Mouse (Mus musculus): Measurements from ENCODE around the gene Efna5. TPM values are rescaled to one million over a fixed set of nuclear protein-coding genes. Genes with fewer than 3 reads are reported as not detected.
A peak's percentile ranks its signal among the peaks of the same experiment; 100 is the strongest.

The Efna5 gene
- polyA plus RNA-seq, 1 experiment, result 2.8 TPM

DNA sequence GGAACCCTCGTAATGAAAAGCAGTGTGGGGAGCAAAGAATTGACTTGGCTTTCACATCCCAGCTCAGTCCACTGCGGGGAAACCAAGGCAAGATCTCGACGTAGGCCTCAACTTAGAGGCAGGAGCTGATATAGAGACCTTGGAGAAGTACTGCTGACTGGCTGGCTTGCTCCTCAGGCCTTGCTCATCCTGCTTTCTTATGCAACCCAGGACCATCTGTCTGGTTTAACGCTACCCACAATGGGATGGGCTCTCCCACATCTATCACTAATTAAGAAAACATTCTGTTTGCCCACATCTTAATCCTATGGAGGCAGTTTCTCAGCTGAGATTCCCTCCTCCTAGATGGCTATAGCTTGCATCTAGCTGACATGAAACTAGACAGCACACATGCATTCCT is 105.7 kb downstream of the Efna5 start:
- Histone ChIP-seq H3K36me3 (ENCODE audit: control insufficient read depth, insufficient read depth) (no peaks in the 10 kb centered on the region), H3ac (ENCODE audit: control insufficient read depth, insufficient read length) (no peak overlapping the region), H3K4me3 (no peak overlapping the region), H3K79me2 (ENCODE audit: control insufficient read depth, insufficient read depth) (no peaks in the 10 kb centered on the region), H3K4me2 (ENCODE audit: low read depth) (peak overlapping the region; percentile 54), H3K27me3 (ENCODE audit: control insufficient read depth, insufficient read depth, insufficient read length) (no peaks in the 10 kb centered on the region)
- no peak for TF ChIP-seq MAX (IDR thresholded peaks at IDR 0.05; ENCODE audit: low read depth)
- TF ChIP-seq SRF (IDR thresholded peaks at IDR 0.05; ENCODE audit: control insufficient read depth, insufficient read length, low read depth), result no peak
- TF ChIP-seq POLR2AphosphoS2 (IDR thresholded peaks at IDR 0.05; ENCODE audit: insufficient read length, low read depth), result no peak
- 0 out of 2 replicates have a peak, but pooled peaks have one; percentile 59 for TF ChIP-seq CEBPB (IDR thresholded peaks at IDR 0.05; ENCODE audit: insufficient read depth, poor library complexity, severe bottlenecking)

DNA sequence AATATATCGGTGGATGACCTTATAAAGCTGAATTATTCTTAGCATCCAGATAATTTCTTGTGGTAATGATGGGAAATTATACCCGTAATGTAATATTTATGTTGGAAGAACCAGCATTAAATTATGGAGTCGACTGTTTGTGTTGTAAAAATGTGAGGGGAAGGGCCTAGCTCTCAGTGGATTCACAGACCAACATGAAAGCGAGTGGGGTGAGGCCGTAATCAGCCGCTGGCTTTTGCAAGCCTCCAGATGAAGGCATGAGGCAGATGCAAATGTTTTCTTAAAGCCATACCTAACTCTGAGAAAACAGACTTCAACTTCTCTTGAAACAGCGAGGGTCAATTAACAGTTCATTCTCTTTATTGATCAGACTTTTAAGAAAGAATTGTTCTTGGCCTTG is 106.4 kb downstream of the Efna5 start:
- Histone ChIP-seq H3K27me3 (ENCODE audit: control insufficient read depth, insufficient read depth, insufficient read length) (no peaks in the 10 kb centered on the region), H3K4me2 (ENCODE audit: low read depth) (no peak overlapping the region), H3K79me2 (ENCODE audit: control insufficient read depth, insufficient read depth) (no peaks in the 10 kb centered on the region), H3K4me3 (no peak overlapping the region), H3K36me3 (ENCODE audit: control insufficient read depth, insufficient read depth) (no peaks in the 10 kb centered on the region), H3ac (ENCODE audit: control insufficient read depth, insufficient read length) (no peak overlapping the region)
- no peak for TF ChIP-seq POLR2A (IDR thresholded peaks at IDR 0.05; ENCODE audit: insufficient read length, low read depth)

DNA sequence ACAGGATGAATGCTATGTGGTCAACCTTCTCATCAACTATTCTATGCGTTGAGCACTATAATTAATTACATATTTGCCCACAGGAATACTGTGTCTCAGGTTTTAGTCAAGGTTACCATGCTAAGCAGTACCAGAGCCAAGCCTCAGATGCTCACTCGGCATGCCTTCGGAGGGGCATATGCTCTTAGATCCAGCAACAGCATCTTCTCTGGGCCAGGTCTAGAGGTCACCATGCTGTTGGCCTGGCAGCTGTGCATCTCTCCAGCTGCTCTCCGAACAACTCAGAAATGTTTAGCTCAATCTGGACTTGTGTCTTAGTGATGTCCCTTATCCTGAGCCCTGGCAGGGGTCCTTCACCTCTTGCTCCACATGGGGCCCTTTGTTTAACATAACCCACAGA is 114.4 kb downstream of the Efna5 start:
- no peak for TF ChIP-seq CEBPB (IDR thresholded peaks at IDR 0.05; ENCODE audit: insufficient read depth, poor library complexity, severe bottlenecking)
- no peak for TF ChIP-seq MYOG (IDR thresholded peaks at IDR 0.05; ENCODE audit: control insufficient read depth in 1 of 3, insufficient read depth in 1 of 3, insufficient read length in 2 of 3, low read depth in 2 of 3)
- no peak for TF ChIP-seq USF1 (IDR thresholded peaks at IDR 0.05; ENCODE audit: low read depth)
- no peak for TF ChIP-seq POLR2AphosphoS2 (IDR thresholded peaks at IDR 0.05; ENCODE audit: insufficient read length, low read depth)
- TF ChIP-seq REST (IDR thresholded peaks at IDR 0.05; ENCODE audit: insufficient read depth, insufficient read length), result no peak
- TF ChIP-seq POLR2A (IDR thresholded peaks at IDR 0.05; ENCODE audit: insufficient read length, low read depth), result no peak
- no peak for TF ChIP-seq SRF (IDR thresholded peaks at IDR 0.05; ENCODE audit: control insufficient read depth, insufficient read length, low read depth)
- TF ChIP-seq E2F4 (IDR thresholded peaks at IDR 0.05; ENCODE audit: insufficient read depth), result no peak
- H3K4me3 ChIP-seq, result no peak overlapping the region
- no peak overlapping the region for H3K4me2 ChIP-seq (ENCODE audit: low read depth)
- H3K79me2 ChIP-seq (ENCODE audit: control insufficient read depth, insufficient read depth), result no peaks in the 10 kb centered on the region
- H3ac ChIP-seq (ENCODE audit: control insufficient read depth, insufficient read length), result no peak overlapping the region
- H3K36me3 ChIP-seq (ENCODE audit: control insufficient read depth, insufficient read depth), result no peaks in the 10 kb centered on the region
- H3K27me3 ChIP-seq (ENCODE audit: control insufficient read depth, insufficient read depth, insufficient read length), result no peaks in the 10 kb centered on the region

DNA sequence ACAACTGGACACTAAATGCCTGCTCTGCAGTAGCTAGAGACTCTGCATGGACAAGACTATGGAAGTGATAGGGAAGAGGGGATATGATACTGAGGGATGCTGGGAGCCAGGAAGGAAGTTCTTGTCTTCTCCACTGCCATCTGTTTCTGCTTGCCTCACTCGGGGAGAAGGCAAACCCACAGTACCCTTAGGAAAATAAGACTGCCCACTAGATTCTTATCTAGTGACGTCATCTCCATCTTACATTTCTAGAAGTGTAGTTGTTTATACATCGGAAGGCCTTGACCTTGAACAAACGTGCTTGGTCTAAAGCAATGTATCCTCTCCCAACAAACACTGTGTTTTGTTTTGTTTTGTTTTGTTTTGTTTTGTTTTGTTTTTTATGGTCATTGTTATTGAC is 116.0 kb downstream of the Efna5 start:
- no peak overlapping the region for H3ac ChIP-seq (ENCODE audit: control insufficient read depth, insufficient read length)
- no peaks in the 10 kb centered on the region for H3K79me2 ChIP-seq (ENCODE audit: control insufficient read depth, insufficient read depth)
- no peaks in the 10 kb centered on the region for H3K36me3 ChIP-seq (ENCODE audit: control insufficient read depth, insufficient read depth)
- H3K4me2 ChIP-seq (ENCODE audit: low read depth), result no peak overlapping the region
- no peak overlapping the region for H3K4me3 ChIP-seq
- H3K27me3 ChIP-seq (ENCODE audit: control insufficient read depth, insufficient read depth, insufficient read length), result no peaks in the 10 kb centered on the region
- no peak for TF ChIP-seq TCF3 (IDR thresholded peaks at IDR 0.05; ENCODE audit: insufficient read length, low read depth)
- TF ChIP-seq MAX (IDR thresholded peaks at IDR 0.05; ENCODE audit: low read depth), result no peak
- no peak for TF ChIP-seq MYOG (IDR thresholded peaks at IDR 0.05; ENCODE audit: control insufficient read depth in 1 of 3, insufficient read depth in 1 of 3, insufficient read length in 2 of 3, low read depth in 2 of 3)
- TF ChIP-seq POLR2A (IDR thresholded peaks at IDR 0.05; ENCODE audit: insufficient read length, low read depth), result no peak
- TF ChIP-seq TCF12 (IDR thresholded peaks at IDR 0.05; ENCODE audit: insufficient read depth, poor library complexity, severe bottlenecking), result no peak
- TF ChIP-seq CEBPB (IDR thresholded peaks at IDR 0.05; ENCODE audit: insufficient read depth, poor library complexity, severe bottlenecking), result no peak
- TF ChIP-seq SRF (IDR thresholded peaks at IDR 0.05; ENCODE audit: control insufficient read depth, insufficient read length, low read depth), result no peak
- TF ChIP-seq MYOD1 (IDR thresholded peaks at IDR 0.05; ENCODE audit: control insufficient read depth in 1 of 3, insufficient read length in 2 of 3, low read depth in 2 of 3), result no peak
- TF ChIP-seq POLR2AphosphoS2 (IDR thresholded peaks at IDR 0.05; ENCODE audit: insufficient read length, low read depth), result no peak
- TF ChIP-seq REST (IDR thresholded peaks at IDR 0.05; ENCODE audit: insufficient read depth, insufficient read length), result no peak
- TF ChIP-seq E2F4 (IDR thresholded peaks at IDR 0.05; ENCODE audit: insufficient read depth), result no peak
- no peak for TF ChIP-seq USF1 (IDR thresholded peaks at IDR 0.05; ENCODE audit: low read depth)

DNA sequence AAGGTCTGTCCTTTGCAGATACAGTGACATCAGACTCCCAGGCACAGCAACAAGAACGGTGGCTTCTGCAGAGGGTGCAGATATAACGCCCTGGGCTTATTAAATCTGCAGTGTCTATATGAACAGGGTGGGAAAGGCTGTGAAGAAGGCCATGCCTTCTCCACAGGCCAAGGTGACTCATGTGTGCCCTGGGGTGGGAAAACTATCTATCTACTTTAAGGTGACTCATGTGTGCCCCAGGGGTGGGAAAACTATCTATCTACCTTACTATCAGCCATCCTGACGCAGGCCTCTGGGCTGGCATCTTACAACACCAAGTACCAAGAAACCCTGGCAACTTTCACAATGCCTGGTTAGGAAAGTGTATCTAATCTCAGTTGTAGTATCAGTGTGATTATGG is 124.2 kb downstream of the Efna5 start:
- TF ChIP-seq E2F4 (IDR thresholded peaks at IDR 0.05; ENCODE audit: insufficient read depth) (no peak), TCF12 (IDR thresholded peaks at IDR 0.05; ENCODE audit: insufficient read depth, poor library complexity, severe bottlenecking) (no peak), TCF3 (IDR thresholded peaks at IDR 0.05; ENCODE audit: insufficient read length, low read depth) (no peak), POLR2AphosphoS2 (IDR thresholded peaks at IDR 0.05; ENCODE audit: insufficient read length, low read depth) (no peak), REST (IDR thresholded peaks at IDR 0.05; ENCODE audit: insufficient read depth, insufficient read length) (no peak), MYOD1 (IDR thresholded peaks at IDR 0.05; ENCODE audit: control insufficient read depth in 1 of 3, insufficient read length in 2 of 3, low read depth in 2 of 3) (no peak), CEBPB (IDR thresholded peaks at IDR 0.05; ENCODE audit: insufficient read depth, poor library complexity, severe bottlenecking) (no peak), MYOG (IDR thresholded peaks at IDR 0.05; ENCODE audit: control insufficient read depth in 1 of 3, insufficient read depth in 1 of 3, insufficient read length in 2 of 3, low read depth in 2 of 3) (no peak), USF1 (IDR thresholded peaks at IDR 0.05; ENCODE audit: low read depth) (no peak), SRF (IDR thresholded peaks at IDR 0.05; ENCODE audit: control insufficient read depth, insufficient read length, low read depth) (no peak), POLR2A (IDR thresholded peaks at IDR 0.05; ENCODE audit: insufficient read length, low read depth) (no peak), MAX (IDR thresholded peaks at IDR 0.05; ENCODE audit: low read depth) (no peak)
- H3K27me3 ChIP-seq (ENCODE audit: control insufficient read depth, insufficient read depth, insufficient read length), result no peaks in the 10 kb centered on the region
- H3ac ChIP-seq (ENCODE audit: control insufficient read depth, insufficient read length), result no peak overlapping the region
- H3K4me2 ChIP-seq (ENCODE audit: low read depth), result no peak overlapping the region
- no peaks in the 10 kb centered on the region for H3K36me3 ChIP-seq (ENCODE audit: control insufficient read depth, insufficient read depth)
- no peak overlapping the region for H3K4me3 ChIP-seq
- no peaks in the 10 kb centered on the region for H3K79me2 ChIP-seq (ENCODE audit: control insufficient read depth, insufficient read depth)
